Mouse (Mus musculus) thymus, postnatal 10 days (tissue): ENCODE data around the gene Lepr.

Experiments
- DNase-seq, 2 experiments: peaks; one replicate each; pipeline ENCODE4 v3.0.0; 2021; ENCODE audit warnings: low spot score in 2 of 2

Gene Lepr

GRCm38 (mm10) chr4:101717367-101718121, at the start of gene Lepr:
Gene Lepr (plus strand): TSS chr4:101717404.
- no peak for DNase-seq

- DNase-seq = no peak
Measured at GRCm38 (mm10) chr4:101669161-101669560, 48.0 kb upstream of the Lepr start.

- DNase-seq = no peak
Measured at GRCm38 (mm10) chr4:101669811-101670210, 47.4 kb upstream of the Lepr start.

- DNase-seq = no peak
Measured at GRCm38 (mm10) chr4:101674790-101675189, 42.4 kb upstream of the Lepr start.

GRCm38 (mm10) chr4:101675726-101676125, 41.5 kb upstream of the Lepr start:
- no peak for DNase-seq

- DNase-seq = no peak
Measured at GRCm38 (mm10) chr4:101682620-101683019, 34.6 kb upstream of the Lepr start.

- DNase-seq = no peak
Measured at GRCm38 (mm10) chr4:101683086-101683485, 34.1 kb upstream of the Lepr start.

- DNase-seq = no peak
Measured at GRCm38 (mm10) chr4:101684821-101685220, 32.4 kb upstream of the Lepr start.

- DNase-seq = no peak
Measured at GRCm38 (mm10) chr4:101686227-101686810, 30.9 kb upstream of the Lepr start.

GRCm38 (mm10) chr4:101689241-101689640, 28.0 kb upstream of the Lepr start:
- no peak for DNase-seq

- DNase-seq = no peak
Measured at GRCm38 (mm10) chr4:101689645-101690044, 27.6 kb upstream of the Lepr start.

- DNase-seq = no peak
Measured at GRCm38 (mm10) chr4:101692892-101693291, 24.3 kb upstream of the Lepr start.

GRCm38 (mm10) chr4:101694529-101694928, 22.7 kb upstream of the Lepr start:
- DNase-seq = no peak

- DNase-seq = no peak
Measured at GRCm38 (mm10) chr4:101697236-101697635, 20.0 kb upstream of the Lepr start.

GRCm38 (mm10) chr4:101699423-101699822, 17.8 kb upstream of the Lepr start:
- no peak for DNase-seq

GRCm38 (mm10) chr4:101700892-101701640, 16.1 kb upstream of the Lepr start:
- no peak for DNase-seq

- no peak for DNase-seq
Measured at GRCm38 (mm10) chr4:101705325-101705724, 11.9 kb upstream of the Lepr start.

GRCm38 (mm10) chr4:101707234-101707633, 10.0 kb upstream of the Lepr start:
- DNase-seq = no peak

- no peak for DNase-seq
Measured at GRCm38 (mm10) chr4:101707953-101708352, 9.3 kb upstream of the Lepr start.

GRCm38 (mm10) chr4:101710361-101710760, 6.8 kb upstream of the Lepr start:
- no peak for DNase-seq

- no peak for DNase-seq
Measured at GRCm38 (mm10) chr4:101711100-101711499, 6.1 kb upstream of the Lepr start.

GRCm38 (mm10) chr4:101712563-101712962, 4.6 kb upstream of the Lepr start:
- DNase-seq = no peak

- no peak for DNase-seq
Measured at GRCm38 (mm10) chr4:101715302-101715701, 1.9 kb upstream of the Lepr start.
